Mouse (Mus musculus) R1 (cell line): ENCODE measurements around the gene Inpp1.

Experiments used
- DNase-seq: peaks from one replicate; pipeline ENCODE4 v3.0.0-alpha.2; 2018; ENCODE audit warnings: low read depth, low spot score

Gene Inpp1

DNA sequence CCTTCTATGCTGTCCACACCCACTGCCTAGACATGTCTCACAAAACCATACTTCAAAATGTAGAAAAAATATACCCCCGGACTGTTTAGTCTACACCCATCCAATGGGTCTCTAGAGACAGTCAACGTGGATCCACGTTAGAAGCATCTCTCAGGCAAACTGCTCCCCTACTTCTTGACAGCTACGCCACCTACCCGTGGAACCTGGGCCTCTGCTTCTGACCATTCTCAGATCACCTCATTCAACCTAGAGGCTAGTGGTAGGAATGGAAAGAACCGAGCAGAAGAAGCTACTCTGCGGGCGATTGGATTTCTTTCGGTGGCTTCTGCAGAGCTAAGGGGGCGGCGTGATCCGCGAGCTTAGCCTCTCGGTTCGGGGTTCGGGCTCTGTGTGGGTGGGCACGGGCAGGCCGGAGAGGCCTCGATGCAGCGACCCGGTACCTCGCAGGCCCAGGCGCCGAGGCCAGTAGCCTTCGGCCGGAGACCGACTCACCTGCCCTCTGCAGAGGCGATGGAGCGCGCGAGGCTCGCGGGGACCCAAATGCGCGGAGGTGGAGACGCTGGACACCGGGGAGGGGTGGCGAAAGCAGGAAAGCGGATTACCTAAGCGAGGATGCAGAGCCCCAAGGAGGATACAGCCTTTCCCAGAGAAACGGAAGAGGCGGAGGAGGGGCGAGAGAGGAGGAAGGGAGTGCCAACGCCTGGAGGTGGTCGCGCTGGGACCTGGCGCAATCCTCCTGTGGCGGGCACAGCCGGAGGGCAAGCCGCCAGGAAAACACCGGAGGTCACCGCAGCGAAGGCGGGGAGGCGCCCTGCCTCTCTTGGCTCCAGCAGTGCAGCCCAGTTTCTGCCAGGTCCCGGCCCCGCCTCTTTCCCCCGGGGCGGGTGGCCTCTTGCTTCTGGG lies at the start of gene Inpp1:
Gene Inpp1 (minus strand): TSS at position 779 of the 903 bp plus-strand sequence.
- DNase-seq: peak; percentile 68

DNA sequence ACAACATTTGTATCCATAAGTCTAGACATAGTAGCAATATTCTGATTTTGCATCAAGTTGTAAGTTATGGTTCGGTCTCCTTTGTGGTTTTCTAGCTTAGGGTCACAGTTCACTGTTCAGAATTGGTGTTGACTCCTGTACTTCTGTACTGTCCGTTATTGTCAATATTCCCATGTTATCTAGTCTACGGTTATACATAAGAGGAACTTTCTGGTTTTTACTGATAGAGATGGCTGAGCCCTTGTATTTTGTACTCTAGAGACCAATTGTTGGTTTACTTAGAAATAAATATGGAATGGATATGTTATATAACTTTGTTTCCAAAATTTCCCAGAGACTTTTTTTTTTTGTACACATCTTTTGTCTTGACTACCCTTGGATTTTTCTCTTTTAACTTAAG lies 48.5 kb upstream of the Inpp1 start:
- no peak for DNase-seq

GRCm38 (mm10) chr1:52864220-52864619 lies 46.7 kb upstream of the Inpp1 start:
- peak; percentile 56 for DNase-seq

DNA sequence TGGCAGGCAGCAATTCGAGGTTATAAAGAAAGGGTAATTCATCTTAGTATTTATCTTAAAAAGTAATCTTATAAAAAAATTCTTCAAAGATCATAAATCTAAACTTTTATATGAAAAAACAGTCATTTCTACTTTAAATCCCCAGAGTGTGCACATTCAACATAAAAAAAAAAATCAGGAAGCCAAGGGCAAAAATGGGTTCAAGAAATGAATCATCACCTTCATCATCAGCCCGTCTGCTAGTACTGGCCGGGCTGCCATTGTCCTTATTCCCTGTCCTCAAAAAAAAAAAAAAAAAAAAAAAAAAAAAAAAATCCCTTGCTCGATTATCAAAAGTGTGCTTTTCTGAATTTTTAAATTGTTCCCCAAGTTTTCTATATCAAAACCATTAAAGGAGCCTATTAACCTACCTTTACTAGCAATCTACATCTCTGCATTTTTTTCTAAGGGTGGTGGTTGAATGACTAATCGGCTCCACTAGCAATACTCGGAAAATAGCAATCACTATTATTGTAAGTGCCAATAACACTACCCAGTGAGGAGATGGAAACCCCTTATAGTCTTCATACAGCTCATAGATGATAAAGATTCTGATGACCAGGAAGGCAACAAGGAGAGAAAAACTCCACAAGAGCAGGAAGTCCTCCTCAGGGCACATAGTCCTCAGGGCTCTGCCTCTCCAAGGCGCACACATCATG lies 38.6 kb upstream of the Inpp1 start:
- no peak for DNase-seq

GRCm38 (mm10) chr1:52854029-52854428 lies 36.5 kb upstream of the Inpp1 start:
- DNase-seq: peak; percentile 68

DNA sequence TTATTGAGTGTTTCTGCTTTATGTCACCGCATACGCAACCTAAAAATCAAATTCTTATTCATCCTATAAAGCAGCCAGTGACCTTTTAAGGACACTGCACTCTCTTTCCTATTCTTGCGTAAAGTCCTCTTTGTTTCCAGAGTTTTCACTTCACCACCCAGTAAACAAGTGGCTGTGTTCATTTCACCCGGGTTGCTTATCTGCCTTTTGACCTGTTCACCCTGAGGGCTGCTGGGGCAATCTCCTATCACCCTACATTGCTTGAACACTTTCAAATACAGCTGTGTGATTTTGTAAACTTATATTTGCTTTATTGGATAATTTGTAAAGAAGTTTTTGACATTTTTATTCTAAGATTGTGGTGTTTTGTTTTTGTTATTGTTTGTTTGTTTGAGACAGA lies 31.9 kb upstream of the Inpp1 start:
- DNase-seq: no peak

DNA sequence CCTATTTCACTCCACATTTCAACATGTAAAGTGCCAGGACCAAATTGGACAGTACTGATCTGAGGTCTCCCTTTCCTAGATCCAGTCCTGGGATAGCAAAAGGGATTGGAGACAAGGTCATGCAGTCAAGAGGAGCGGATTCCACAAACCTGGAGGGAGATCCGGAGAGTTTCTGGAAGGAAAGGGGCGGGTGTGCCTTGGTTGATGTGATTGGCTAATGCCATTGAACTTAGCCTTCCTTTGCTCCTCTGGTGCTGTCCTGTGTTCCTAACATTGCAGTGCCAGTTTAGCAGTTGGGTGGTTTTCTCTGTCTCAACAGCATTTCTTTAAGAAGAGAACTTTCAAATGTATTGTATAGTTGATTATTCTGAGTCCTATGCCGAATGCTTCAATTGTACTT lies 29.1 kb upstream of the Inpp1 start:
- peak; percentile 37 for DNase-seq

DNA sequence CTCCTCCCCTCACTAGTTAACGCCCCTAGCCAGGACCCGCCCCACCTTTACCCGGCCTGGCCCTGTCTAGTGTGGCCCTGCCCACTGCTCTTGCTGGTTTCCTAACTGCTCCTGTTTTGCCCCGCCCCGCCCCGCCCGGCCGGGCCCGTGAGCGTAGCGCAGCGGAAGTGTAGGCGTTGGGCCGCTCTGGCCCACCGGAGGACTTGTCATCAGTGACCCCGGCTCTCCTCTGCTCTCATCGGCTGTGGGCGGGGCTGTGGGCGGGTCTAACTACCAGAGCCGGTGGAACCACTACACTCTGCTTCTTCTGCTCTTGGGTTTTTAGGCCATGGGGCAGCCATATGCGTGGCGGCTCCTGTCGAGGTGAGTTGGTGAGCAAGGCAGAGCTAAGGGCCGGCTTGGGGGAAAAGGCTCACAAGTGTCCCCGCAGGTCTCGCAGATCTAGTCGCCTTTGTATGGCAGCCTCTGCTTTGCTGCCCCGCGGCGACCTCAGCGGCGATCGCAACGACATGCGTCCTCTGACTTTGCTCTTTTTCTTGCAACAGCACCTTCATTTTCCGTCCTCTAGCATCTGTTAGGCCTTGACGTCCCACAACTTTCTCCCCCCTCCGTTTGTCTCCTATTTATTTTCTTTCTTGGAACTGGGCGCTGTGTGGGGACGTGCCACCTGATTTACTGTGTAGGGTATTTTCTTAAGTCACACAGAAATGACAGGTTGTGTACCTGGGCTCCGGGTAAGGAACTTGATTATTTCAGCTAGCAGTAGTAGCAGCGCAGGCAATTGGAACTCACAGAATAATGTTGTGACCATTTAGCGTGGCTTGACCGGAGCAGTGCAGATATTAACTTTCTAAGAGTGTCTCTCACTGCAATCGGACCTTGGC lies 27.5 kb upstream of the Inpp1 start, which contains the start of gene Hibch:
Gene Hibch (plus strand): TSS at position 148 of the 884 bp plus-strand sequence.
- DNase-seq: peak; percentile 99

- DNase-seq: no peak
These were observed 26.9 kb upstream of the Inpp1 start for GRCm38 (mm10) chr1:52844354-52844753.

- DNase-seq: no peak
These were observed 21.6 kb upstream of the Inpp1 start for GRCm38 (mm10) chr1:52839099-52839498.

- no peak for DNase-seq
These were observed 292 bp upstream of the Inpp1 start for GRCm38 (mm10) chr1:52817813-52818147.

DNA sequence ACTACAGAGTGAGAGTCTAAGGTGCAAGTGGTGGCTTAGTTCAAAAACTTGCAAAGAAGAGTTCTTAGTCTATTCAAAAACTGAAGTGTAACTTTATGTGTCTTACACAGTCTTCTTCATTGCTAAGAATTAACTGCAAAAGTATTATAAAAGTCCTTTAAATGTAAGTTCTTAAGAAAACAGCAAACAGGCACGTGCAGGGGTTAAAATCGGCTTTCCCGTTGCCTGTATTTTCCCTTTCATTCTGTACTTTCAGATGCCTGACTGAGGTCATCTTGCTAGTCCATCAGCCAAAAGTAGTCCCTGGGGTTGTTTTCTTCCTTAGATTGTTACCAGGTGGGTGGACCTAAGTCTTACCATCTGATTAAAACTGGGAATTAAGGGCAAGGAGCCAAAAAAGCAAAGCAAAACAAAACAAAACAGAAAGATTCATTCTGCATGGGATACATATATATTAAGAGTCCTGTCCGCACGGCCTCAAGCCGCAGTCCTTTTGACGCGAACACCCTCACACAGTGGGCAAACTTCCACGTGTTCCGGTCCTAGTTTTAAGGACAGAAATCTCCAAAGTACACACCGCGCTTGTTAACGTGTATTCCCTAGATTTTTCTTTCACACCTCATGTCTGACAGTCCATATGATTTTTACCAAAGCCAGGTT lies 1.1 kb downstream of the Inpp1 start:
- no peak for DNase-seq

GRCm38 (mm10) chr1:52808456-52808855 lies 9.0 kb downstream of the Inpp1 start:
- no peak for DNase-seq

- no peak for DNase-seq
These were observed 12.4 kb downstream of the Inpp1 start for GRCm38 (mm10) chr1:52805041-52805440.

- DNase-seq: no peak
These were observed 15.0 kb downstream of the Inpp1 start for GRCm38 (mm10) chr1:52802406-52802975.

- DNase-seq: no peak
These were observed 15.8 kb downstream of the Inpp1 start for GRCm38 (mm10) chr1:52801651-52802050.

DNA sequence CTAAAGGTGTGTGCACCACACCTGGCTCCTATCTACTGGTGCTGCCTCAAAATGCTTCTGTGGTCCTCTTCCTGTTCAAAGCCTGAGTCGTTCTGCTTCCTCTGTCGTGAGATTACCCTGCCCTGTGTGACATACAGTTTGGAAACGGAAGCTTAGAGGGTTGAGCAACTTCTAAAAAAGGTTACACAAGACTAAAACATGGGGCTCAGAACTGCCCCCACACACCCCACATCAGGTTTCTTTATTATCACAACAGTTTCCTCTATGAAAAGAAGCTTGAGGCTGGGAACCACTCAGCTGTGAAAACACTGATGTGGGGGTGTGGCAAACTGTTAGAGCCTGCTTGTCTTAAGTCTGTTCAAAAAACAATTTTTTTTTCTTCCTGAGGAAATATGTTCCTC lies 17.1 kb downstream of the Inpp1 start:
- DNase-seq: no peak

GRCm38 (mm10) chr1:52799772-52800171 lies 17.7 kb downstream of the Inpp1 start:
- DNase-seq: no peak

GRCm38 (mm10) chr1:52799056-52799726 lies 18.3 kb downstream of the Inpp1 start:
- DNase-seq: no peak

GRCm38 (mm10) chr1:52795927-52796326 lies 21.6 kb downstream of the Inpp1 start:
- DNase-seq: no peak
